Mouse (Mus musculus): ENCODE measurements around the gene Hoxa9.

- TF ChIP-seq CTCF (IDR thresholded peaks at IDR 0.05; ENCODE audit: insufficient read depth, low read length), result no peak
- TF ChIP-seq POLR2A (IDR thresholded peaks at IDR 0.05; ENCODE audit: borderline replicate concordance, extremely low read depth, low read depth, low read length), result no peak
These were observed 29.6 kb downstream of the Hoxa9 start for GRCm38 (mm10) chr6:52201269-52201668.

All from lung, adult 2 months (tissue).